Mouse (Mus musculus): ENCODE measurements around the gene Hnrnpdl. TPM values are rescaled to one million over a fixed set of nuclear protein-coding genes. Genes with fewer than 3 reads are reported as not detected.

Hnrnpdl gene
- polyA plus RNA-seq (2012; rRNA removed) (77.5 and 115 TPM in 2 replicates), polyA plus RNA-seq (2014; fragmentation: Nextera tagmentation; extraction: Ambion mirVana) (49.2 and 57.2 TPM in 2 replicates)

DNA sequence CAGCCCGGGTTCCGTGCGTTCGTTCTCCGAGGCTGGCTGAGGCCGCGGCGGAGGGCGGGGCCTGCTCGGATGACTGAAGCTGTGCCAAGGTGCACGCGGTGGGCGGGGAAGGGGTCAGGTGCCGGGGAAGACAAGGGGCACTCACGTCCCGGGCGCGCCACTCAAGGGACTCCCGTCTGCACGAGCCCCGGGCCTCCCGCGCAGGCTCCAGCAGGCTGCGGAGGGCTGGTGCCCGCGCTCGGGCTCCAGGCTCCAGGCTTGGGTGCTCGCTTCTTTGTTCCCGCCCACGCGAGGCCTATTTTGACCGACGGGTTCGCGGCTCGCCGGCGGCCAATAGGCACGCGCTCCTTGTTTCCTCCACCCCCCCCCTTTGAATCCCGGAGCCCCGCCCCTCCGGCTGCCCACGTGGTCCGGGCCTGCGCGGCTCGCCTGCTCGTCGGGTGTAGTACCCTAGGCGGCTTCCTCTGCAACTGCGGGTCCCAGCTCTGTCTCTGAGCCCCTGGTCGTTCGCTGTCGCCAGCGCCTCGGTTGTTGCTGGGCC is at the start of gene Hnrnpdl, which contains the start of gene Enoph1:
Gene Hnrnpdl (minus strand): TSS at position 63 of the 541 bp plus-strand sequence.
Gene Enoph1 (plus strand): TSS at position 384 of the 541 bp plus-strand sequence.
- ATAC-seq (ENCODE audit: insufficient read depth) (peak; percentile 78), DNase-seq (ENCODE audit: low read depth in 3 of 3, low spot score in 3 of 3) (peak; percentile 90 to 93 (median 91))
- Histone ChIP-seq H3K9ac (replicated peaks) (peak within 1 kb of the TSS; percentile 92), H3K4me3 (ENCODE audit: insufficient read depth in 1 of 2, low read depth in 2 of 2, low read length in 2 of 2) (peak within 1 kb of the TSS; percentile 95 to 96), H3K4me1 (replicated peaks; ENCODE audit: control insufficient read depth in 2 of 2, insufficient read depth in 2 of 2, low read length in 1 of 2) (peaks cover 3 to 16% of the 10 kb centered on the region in 2 experiments), H3K27me3 (ENCODE audit: control insufficient read depth, insufficient read depth, low read length) (no peaks in the 10 kb centered on the region), H3K9me3 (ENCODE audit: control insufficient read depth, low read length) (no peaks in the 10 kb centered on the region), H3K36me3 (replicated peaks; ENCODE audit: control insufficient read depth, insufficient read depth, low read depth) (peaks cover 28% of the 10 kb centered on the region), H3K27ac (peak within 1 kb of the TSS; percentile 71), H3K4me2 (ENCODE audit: low read depth) (peak within 1 kb of the TSS; percentile 95)
- TF ChIP-seq EP300 (IDR thresholded peaks at IDR 0.05; ENCODE audit: low read depth) (no peak), CTCF (IDR thresholded peaks at IDR 0.05; ENCODE audit: low read depth) (no peak; the same call in 1 of the 2 replicates)
- WGBS (ENCODE audit: insufficient replicate concordance), result 1% methylated on average over 57 of the region's 57 CpGs

DNA sequence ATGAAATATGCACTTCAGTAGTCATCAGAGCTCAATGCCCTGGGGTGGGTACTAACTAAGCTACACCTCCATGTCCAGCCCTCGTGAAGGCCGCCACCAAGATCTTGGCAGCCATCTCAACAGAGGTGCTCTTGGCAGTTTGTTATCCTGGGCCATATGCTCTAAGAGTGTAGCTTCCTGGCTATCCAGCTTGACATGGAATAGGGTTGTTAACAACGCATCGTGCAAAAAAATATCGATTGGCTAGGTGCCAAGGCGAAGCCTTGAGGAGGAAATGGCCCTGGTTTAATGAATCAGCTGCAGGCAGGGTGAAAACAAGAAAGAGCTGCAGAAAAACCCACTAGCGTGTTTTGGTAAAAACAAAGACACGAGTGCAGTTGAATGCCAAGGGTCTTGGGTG is 45.6 kb upstream of the Hnrnpdl start:
- no peaks in the 10 kb centered on the region for H3K9me3 ChIP-seq (ENCODE audit: control insufficient read depth, low read length)
- H3K27me3 ChIP-seq (ENCODE audit: control insufficient read depth, insufficient read depth, low read length), result no peaks in the 10 kb centered on the region
- no peak overlapping the region for H3K4me2 ChIP-seq (ENCODE audit: low read depth)
- H3K4me3 ChIP-seq (ENCODE audit: insufficient read depth in 1 of 2, low read depth in 2 of 2, low read length in 2 of 2), result no peak overlapping the region
- H3K36me3 ChIP-seq (replicated peaks; ENCODE audit: control insufficient read depth, insufficient read depth, low read depth), result no peaks in the 10 kb centered on the region
- DNase-seq (ENCODE audit: low read depth in 3 of 3, low spot score in 3 of 3), result no peak
- no peak overlapping the region for H3K27ac ChIP-seq
- ATAC-seq (ENCODE audit: insufficient read depth), result no peak
- H3K4me1 ChIP-seq (replicated peaks; ENCODE audit: control insufficient read depth in 2 of 2, insufficient read depth in 2 of 2, low read length in 1 of 2), result no peaks in the 10 kb centered on the region
- no peak for TF ChIP-seq EP300 (IDR thresholded peaks at IDR 0.05; ENCODE audit: low read depth)
- TF ChIP-seq CTCF (IDR thresholded peaks at IDR 0.05; ENCODE audit: low read depth), result no peak
- no peak overlapping the region for H3K9ac ChIP-seq (replicated peaks)
- 69% methylated on average over 8 of the region's 8 CpGs for WGBS (ENCODE audit: insufficient replicate concordance)

DNA sequence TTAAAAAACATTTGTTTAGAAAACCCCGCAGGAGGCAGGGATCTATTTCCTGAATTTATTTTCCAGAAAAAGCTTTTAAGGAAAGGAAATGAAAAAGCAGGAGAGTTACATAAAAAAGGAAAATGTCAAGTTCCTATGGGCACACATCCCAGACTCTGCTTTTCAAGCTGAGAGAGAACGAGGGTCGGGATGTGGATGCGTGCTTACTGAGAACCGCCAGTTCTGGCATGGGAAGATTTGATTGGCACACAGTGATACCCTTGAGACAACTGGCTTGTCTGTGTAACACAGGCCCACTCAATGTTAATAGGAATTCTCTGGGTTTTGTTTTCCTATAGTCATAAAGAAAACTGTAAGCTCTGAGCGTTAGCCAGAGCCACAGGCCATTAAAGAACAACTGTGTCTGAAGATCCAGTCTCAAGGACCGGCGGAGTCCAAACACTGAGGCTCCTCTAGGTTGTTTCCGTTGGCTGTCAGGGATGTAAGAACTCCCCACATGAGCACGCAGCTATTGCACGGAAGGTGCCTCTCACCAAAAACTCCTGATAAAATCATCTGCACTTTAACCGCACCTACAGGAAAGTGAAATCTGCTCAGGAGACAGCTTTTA is 44.6 kb upstream of the Hnrnpdl start:
- TF ChIP-seq EP300 (IDR thresholded peaks at IDR 0.05; ENCODE audit: low read depth) (no peak), CTCF (IDR thresholded peaks at IDR 0.05; ENCODE audit: low read depth) (no peak)
- no peaks in the 10 kb centered on the region for H3K27me3 ChIP-seq (ENCODE audit: control insufficient read depth, insufficient read depth, low read length)
- DNase-seq (ENCODE audit: low read depth in 3 of 3, low spot score in 3 of 3) (no peak), ATAC-seq (ENCODE audit: insufficient read depth) (no peak)
- no peaks in the 10 kb centered on the region for H3K36me3 ChIP-seq (replicated peaks; ENCODE audit: control insufficient read depth, insufficient read depth, low read depth)
- H3K4me1 ChIP-seq (replicated peaks; ENCODE audit: control insufficient read depth in 2 of 2, insufficient read depth in 2 of 2, low read length in 1 of 2), result peaks cover 0 to 2% of the 10 kb centered on the region in 2 experiments; a peak in 1 of 4 replicates
- no peak overlapping the region for H3K4me3 ChIP-seq (ENCODE audit: insufficient read depth in 1 of 2, low read depth in 2 of 2, low read length in 2 of 2)
- H3K27ac ChIP-seq, result no peak overlapping the region
- 72% methylated on average over 12 of the region's 12 CpGs for WGBS (ENCODE audit: insufficient replicate concordance)
- H3K4me2 ChIP-seq (ENCODE audit: low read depth), result no peak overlapping the region
- H3K9me3 ChIP-seq (ENCODE audit: control insufficient read depth, low read length), result no peaks in the 10 kb centered on the region
- H3K9ac ChIP-seq (replicated peaks), result no peak overlapping the region

DNA sequence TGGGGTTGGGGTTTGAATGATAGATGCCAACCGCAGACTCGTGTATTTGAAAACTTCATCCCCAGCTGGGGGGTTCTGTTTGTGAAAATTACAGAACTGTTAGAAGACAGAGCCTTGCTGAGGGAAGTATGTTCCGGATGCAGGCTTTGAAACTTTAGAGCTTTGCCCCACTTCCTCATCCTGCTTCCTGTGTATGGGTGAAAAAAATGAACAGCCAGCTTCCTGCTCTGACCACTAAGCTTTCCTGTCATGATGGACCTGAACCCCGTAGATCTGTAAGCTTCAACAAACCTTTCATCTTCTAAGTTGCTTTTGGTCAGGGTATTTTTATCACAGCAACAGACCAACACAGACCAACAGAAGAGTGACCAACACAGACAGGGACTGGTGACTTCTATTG is 42.5 kb upstream of the Hnrnpdl start:
- WGBS (ENCODE audit: insufficient replicate concordance), result 35% methylated on average over 4 of the region's 4 CpGs
- no peaks in the 10 kb centered on the region for H3K9me3 ChIP-seq (ENCODE audit: control insufficient read depth, low read length)
- H3K36me3 ChIP-seq (replicated peaks; ENCODE audit: control insufficient read depth, insufficient read depth, low read depth), result no peaks in the 10 kb centered on the region
- H3K27me3 ChIP-seq (ENCODE audit: control insufficient read depth, insufficient read depth, low read length), result no peaks in the 10 kb centered on the region
- no peak overlapping the region for H3K9ac ChIP-seq (replicated peaks)
- no peak overlapping the region for H3K27ac ChIP-seq
- no peak for ATAC-seq (ENCODE audit: insufficient read depth)
- H3K4me2 ChIP-seq (ENCODE audit: low read depth), result no peak overlapping the region
- H3K4me1 ChIP-seq (replicated peaks; ENCODE audit: control insufficient read depth in 2 of 2, insufficient read depth in 2 of 2, low read length in 1 of 2), result peaks cover 0 to 3% of the 10 kb centered on the region in 2 experiments; a peak in 1 of 4 replicates
- H3K4me3 ChIP-seq (ENCODE audit: insufficient read depth in 1 of 2, low read depth in 2 of 2, low read length in 2 of 2), result no peak overlapping the region
- no peak for TF ChIP-seq CTCF (IDR thresholded peaks at IDR 0.05; ENCODE audit: low read depth)
- no peak for DNase-seq (ENCODE audit: low read depth in 3 of 3, low spot score in 3 of 3)

DNA sequence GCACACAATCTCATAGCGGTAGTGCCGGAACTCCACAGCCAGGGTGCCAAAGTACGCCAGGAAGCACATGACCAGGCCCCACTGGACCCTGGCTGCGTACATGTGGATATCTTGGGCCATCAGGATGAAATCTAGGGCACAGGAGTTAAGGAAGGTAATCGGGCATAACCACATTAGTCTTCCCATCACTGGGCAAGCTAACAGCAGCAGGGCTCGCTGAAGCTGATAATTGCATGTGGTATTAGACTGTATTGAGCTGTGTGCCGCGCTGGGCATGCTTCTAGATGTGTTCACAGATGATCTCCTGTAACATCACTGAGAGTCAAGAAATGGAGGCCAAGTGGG is 40.4 kb upstream of the Hnrnpdl start:
- peaks cover 0 to 3% of the 10 kb centered on the region in 2 experiments; a peak in 1 of 4 replicates for H3K4me1 ChIP-seq (replicated peaks; ENCODE audit: control insufficient read depth in 2 of 2, insufficient read depth in 2 of 2, low read length in 1 of 2)
- ATAC-seq (ENCODE audit: insufficient read depth), result no peak
- no peak overlapping the region for H3K4me3 ChIP-seq (ENCODE audit: insufficient read depth in 1 of 2, low read depth in 2 of 2, low read length in 2 of 2)
- no peaks in the 10 kb centered on the region for H3K36me3 ChIP-seq (replicated peaks; ENCODE audit: control insufficient read depth, insufficient read depth, low read depth)
- H3K9me3 ChIP-seq (ENCODE audit: control insufficient read depth, low read length), result no peaks in the 10 kb centered on the region
- 68% methylated on average over 8 of the region's 8 CpGs for WGBS (ENCODE audit: insufficient replicate concordance)
- no peak overlapping the region for H3K9ac ChIP-seq (replicated peaks)
- H3K27ac ChIP-seq, result no peak overlapping the region
- DNase-seq (ENCODE audit: low read depth in 3 of 3, low spot score in 3 of 3), result no peak
- TF ChIP-seq EP300 (IDR thresholded peaks at IDR 0.05; ENCODE audit: low read depth) (no peak), CTCF (IDR thresholded peaks at IDR 0.05; ENCODE audit: low read depth) (no peak)
- no peak overlapping the region for H3K4me2 ChIP-seq (ENCODE audit: low read depth)
- H3K27me3 ChIP-seq (ENCODE audit: control insufficient read depth, insufficient read depth, low read length), result no peaks in the 10 kb centered on the region

Data from liver, embryonic 14.5 days (tissue).